Mouse (Mus musculus) embryo, embryonic 9.5 days (tissue): ENCODE data around the gene Arrdc4.

Source experiments
- DNase-seq: peaks from one replicate; pipeline ENCODE4 v3.0.0-alpha.2; 2017; ENCODE audit errors: extremely low spot score

Arrdc4 gene

DNA sequence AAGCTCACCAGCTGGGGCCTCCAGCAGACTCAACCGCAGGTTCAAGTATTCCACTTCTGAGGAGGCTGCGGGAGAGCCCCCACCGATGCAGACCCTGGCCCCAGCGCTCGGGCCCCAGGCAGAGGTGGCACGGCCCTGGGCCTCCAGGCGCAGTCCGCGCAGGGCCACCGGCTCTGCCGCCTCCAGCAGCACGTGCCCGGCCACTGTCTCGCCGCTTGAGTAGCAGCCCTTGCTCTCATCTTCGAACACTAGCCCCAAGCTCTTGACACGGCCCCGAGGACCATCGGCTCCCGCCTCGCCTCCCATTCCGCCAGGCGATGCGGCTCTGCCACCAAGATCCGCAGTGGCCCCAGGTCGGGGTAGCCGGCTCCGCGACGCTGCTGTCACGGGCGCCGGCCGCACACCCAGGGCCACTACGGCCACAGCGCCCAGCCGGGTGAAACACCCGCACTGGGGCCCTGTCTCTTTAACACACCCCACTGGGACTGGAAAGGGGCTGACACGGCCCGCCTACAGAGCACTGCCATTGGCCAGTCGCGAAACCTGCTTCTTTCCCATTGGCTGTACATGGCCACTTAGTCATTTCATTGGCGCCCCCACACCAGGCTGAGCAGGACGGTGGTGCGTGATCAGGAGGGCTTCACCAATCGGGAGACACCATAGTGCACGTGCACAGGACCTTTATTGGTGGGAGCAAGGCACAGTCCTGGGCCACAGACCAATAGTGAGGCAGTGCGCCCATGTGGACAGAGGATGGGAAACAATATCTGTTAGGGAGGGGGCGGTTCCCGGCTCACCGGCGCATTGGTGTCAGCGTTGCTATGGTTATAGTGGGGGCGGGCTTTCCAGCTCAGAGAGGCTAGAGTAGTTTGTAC is at the start of gene Arrdc4:
Arrdc4 (minus strand) TSS at position 481 of the 875 bp plus-strand sequence.
- peak; percentile 97 for DNase-seq

GRCm38 (mm10) chr7:68795578-68795977 is 46.5 kb upstream of the Arrdc4 start:
- DNase-seq, result no peak

DNA sequence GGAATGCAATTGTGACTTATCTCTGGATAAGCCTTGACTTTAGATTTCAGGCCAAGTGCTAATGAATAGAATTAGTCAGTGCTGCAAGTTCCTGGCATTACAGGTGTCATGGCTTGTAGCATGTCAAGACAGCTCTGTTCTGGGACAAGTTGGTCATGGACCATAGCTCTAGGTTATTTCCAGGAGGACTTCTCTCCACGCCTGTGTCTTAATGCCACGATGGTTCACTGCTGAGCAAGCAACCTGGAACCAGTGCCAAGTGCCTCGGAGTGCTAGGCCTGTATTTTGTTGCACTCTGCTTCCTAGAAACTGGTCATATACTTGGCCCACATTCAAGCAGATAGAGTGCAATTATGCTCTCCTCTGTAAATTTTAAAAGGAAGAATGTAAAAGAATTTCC is 39.7 kb upstream of the Arrdc4 start:
- no peak for DNase-seq

DNA sequence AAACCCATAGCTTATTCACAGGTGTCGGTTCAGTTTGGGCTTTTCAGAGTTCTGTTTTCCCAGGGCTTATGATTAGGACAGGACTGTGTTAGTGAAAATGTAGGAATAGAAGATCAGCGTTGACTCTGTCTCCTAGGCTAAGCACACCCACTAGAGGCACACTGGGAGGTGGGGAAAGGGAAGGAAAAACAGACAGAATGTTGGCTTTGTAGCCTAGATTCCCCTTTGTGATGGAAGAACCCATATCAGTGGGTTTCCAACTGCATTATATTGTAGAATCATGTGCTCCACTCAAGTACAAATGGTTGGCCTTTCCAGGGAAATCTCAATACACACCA is 22.7 kb upstream of the Arrdc4 start:
- no peak for DNase-seq

DNA sequence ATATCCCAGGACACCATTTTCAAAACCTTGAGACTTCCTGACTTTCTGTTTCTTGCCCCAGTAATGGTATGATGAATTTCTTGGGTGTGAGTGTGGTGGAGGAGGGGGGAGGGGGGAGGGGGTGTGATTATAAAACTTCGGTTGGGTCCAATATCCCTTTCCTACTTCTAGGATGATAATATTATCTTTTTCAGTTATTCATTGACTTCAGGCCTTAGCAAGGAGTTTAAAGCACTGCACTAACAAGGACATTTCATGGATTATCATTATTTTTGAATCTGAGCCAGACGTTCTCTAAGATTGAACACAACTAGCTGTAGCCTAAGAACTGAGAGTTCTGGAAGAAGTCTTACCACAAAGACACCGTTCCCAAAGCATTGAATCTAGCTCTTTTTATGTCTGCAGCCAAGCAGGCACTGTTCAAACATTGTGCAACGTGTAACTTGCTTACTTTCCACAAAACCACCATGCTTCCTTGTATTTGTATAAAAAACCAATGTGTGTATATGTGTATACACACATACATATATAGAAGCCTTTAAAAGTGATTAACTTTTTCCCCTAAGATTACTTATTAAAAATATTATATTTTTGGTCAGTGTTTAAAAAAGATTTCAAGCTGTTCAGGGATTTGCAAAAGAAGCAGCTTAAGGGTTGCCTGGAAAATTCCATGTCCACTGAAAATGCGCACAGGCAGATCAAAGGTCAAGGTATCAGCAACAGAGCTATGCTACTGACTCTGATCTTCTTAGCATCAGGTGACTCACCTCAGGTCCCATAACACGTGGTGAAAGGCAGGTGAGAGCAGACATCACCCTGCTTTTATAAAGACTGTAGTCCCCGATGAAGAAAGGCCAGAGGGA is 22.1 kb upstream of the Arrdc4 start:
- no peak for DNase-seq

GRCm38 (mm10) chr7:68765926-68766325 is 16.9 kb upstream of the Arrdc4 start:
- no peak for DNase-seq

GRCm38 (mm10) chr7:68759148-68759724 is 10.2 kb upstream of the Arrdc4 start:
- DNase-seq, result no peak

DNA sequence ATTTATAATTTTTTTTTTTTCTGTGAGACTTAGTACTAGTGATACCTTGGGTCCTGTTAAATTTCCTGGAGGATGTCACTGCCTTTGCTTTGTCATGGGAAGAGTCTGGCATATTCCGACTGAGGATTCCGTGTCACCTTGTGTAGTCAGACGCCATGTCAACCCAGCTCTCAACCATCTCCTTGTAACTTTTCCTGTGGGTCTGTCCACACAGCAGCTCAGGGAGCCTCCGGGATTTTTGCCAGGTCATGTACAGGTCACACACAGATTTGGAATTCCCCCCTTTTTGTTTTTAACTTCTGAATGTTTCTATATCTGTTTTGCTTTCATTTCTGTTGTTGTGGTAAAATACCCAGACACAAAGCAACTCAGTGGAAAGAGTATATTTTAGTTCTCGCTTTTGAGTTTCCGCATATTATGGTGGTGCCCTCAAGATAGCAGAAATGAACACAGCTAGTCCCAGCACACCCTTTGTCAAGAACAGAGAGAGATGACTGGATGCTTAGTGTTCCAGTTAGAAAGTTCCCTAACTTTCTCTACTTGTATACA is 7.7 kb upstream of the Arrdc4 start:
- no peak for DNase-seq

- DNase-seq, result no peak
Measured at GRCm38 (mm10) chr7:68749919-68750318, 878 bp upstream of the Arrdc4 start.

- peak; percentile 4 for DNase-seq
Measured at GRCm38 (mm10) chr7:68748361-68748760, 680 bp downstream of the Arrdc4 start.

DNA sequence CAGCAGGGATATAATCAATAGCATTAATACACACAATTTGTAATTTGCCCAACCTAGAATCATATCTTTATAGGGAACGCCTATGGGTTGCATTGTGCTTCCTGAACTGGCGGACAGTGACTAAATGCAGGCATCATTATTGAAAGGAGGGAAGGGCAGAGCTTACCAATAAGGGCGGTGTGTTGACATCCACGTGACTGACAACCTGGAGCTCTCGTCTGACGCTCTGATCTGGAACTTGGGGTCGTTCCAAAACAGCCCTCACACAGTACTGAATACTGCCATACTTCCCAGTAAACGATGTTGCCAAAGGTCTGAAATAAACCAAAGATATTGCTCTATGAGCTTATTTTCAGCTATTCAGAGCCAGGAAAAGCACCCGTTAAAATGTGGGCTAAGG is 4.4 kb downstream of the Arrdc4 start:
- no peak for DNase-seq

DNA sequence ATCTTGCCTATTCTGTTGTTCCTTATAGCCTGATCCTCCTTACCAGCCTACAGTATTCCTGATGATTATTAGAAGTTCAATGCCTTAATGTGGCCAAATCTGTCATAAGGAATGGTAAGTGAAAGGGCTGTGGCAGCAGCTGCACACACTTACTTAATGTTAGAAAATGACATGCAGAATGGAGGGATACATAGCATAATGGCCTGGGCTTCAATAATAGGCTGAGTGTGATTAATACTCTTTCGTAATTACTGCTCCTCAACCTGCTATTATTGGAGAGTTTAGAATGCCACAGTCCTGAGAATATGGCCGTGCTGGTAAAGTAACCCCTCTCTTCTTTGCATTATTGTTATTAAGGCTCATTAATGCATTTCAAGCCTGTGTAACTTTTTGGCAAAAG is 4.8 kb downstream of the Arrdc4 start:
- DNase-seq, result no peak

DNA sequence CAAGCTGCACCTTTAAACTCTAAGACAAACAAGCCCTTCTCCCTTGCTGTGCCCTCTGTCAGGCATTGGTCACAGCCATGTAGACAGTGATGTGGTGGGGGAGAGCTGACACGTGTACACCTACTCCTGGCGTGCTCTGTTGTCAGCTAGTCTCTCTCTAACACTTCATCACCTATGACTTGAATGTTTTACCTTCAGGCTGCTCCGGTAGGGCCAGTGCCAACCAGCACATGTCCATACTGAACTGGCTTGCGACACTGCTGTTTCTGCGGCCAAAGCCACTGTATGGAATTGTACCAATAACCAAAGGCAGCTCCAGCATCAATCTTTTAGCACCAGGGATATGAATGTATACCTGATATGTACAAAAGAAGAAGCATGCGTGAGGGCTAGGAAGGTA is 8.3 kb downstream of the Arrdc4 start:
- no peak for DNase-seq

- no peak for DNase-seq
Measured at GRCm38 (mm10) chr7:68738676-68739399, 10.2 kb downstream of the Arrdc4 start.

DNA sequence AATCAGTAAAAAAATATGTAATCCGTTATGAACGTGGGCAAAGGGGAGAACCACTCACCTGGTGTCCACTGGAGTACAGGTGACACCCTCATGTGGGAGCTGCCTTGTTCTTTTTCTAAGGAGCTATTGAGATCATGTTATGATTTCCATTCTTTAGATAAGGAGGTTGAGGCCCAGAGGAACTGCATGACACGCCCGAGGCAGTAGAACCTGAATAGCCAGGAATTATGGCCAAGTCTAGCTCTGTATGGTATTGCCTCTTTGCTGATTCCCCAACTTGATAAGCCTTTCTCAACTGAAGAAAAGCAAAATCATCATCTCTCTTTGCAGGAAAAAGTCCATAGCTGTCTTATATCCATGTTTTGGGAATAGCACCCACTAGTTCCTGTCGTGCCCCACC is 22.7 kb downstream of the Arrdc4 start:
- no peak for DNase-seq

- DNase-seq, result no peak
Measured at GRCm38 (mm10) chr7:68724711-68725110, 24.3 kb downstream of the Arrdc4 start.

- DNase-seq, result no peak
Measured at GRCm38 (mm10) chr7:68721520-68721919, 27.5 kb downstream of the Arrdc4 start.

GRCm38 (mm10) chr7:68717988-68718387 is 31.1 kb downstream of the Arrdc4 start:
- DNase-seq, result no peak

GRCm38 (mm10) chr7:68717498-68717897 is 31.5 kb downstream of the Arrdc4 start:
- DNase-seq, result peak; percentile 2

GRCm38 (mm10) chr7:68716926-68717325 is 32.1 kb downstream of the Arrdc4 start:
- DNase-seq, result no peak

DNA sequence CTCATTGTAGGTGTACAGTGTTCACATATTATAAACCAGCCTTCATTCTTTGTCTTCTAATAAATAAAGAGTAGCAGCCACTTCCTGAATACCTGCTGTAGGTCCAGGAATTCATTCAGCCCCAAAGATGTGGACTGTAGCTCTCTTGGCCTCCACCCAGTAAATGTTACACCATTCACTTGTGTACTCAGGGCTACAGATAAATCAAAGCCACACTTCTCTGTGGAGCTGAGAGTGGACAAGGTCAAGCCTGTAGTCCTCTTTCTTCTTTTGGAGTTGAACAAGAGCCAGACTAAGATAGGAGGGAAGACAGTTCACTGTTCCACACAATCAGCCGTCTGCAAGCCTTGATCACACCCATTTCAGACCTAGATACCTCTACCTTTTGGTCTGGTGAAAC is 36.1 kb downstream of the Arrdc4 start:
- no peak for DNase-seq

DNA sequence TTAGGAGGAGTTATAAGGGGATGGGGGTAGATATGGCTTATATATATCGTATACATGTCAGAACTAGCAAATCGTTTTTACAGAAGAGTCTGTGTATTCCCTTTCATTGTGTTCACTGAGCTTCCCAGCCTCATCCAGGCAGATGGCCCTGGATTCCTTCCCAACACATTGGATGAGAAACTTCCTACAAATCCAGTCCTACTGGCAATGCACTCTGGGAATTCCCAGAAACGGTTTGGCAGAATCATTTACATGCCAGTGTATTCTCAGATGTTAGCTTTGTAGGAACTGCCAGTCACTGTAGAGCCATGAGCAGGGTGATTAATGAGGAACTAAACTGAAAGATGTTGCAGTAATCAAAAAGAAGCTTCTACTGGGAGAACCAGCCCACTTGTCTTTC is 36.6 kb downstream of the Arrdc4 start:
- DNase-seq, result no peak
